Mouse (Mus musculus) right cerebral cortex, adult 2 months (tissue): ENCODE results near the gene Slc25a45.

Experiments used
- DNase-seq, 2 experiments: peaks; one replicate each; pipeline ENCODE4 v3.0.0; 2021 to 2022; ENCODE audit warnings: low spot score in 2 of 2

Slc25a45 gene

DNA sequence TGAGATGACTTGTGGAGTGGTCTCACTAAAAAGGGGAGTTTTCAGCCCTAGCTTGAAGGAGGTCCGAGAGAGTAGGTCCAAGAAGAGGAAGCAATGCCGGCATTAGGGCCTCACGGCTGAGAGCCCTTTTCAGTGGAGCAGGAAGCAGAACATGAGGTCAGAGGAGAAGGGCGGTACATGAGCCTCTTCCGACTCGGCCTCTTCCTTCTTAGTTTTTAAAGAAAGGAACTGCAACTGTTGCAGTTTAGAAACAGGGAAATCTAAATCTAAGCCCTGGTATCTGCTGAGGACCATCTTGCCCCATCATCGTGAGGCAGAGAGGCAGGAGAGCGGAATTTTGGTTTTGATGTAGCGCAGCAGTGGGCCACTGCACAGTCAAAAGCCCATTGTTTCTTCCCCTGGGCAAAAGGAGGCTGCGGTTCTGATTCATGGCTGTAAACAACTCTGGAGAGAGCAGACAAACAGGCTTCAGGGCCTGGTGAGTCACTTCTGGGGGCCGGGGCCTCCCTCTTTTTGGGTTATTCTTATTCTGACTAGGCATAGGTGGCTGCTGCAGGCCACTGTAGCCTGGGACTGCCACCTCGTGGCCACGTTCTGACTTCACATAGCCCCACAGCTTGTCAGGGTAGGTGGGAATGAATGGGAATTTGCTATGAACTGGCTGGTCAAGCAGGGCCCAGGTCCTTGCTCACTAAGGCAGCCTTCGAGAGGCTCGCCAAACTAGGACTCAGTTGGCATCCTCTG lies at the start of gene Slc25a45:
Gene Slc25a45 (plus strand): TSS at position 191 of the 744 bp plus-strand sequence.
- peak; percentile 79 to 86 for DNase-seq

DNA sequence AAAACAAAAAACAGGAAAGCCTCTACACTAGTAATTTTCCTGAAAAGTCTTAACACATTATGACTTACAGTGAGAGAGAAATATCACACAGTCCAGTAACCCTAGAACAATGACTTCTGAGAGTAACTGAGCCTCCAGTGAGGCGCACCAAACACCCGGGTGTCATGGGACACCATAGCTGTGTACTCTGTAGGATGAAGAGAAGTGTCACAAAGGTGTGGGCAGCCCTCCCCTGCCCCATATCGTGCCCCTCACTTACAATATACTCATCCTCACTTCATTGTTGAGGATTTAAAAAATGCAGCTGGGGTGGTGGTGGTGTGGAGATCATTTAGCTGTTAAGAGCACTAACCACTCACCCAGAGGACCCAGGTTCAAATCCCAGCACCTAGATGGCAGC lies 49.5 kb upstream of the Slc25a45 start:
- DNase-seq: no peak

DNA sequence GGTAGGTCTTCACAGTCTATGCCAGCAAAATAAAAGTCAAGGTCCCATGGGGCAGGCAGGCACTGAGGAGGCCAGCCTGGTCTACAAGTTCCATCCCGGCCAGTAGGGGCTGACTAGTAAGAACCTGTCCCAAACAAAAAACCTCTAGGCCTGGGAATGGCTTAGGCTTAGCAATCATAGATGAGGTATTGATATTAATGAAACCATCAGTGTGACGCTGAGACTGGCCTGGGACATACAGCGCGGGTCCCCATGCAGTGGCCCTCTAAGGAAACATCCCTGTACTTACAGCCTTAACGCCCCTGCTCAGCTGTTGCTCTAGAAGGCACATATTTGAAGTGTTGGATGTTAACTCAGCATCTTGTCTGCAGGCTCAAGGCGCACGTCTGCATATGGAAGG lies 48.7 kb upstream of the Slc25a45 start:
- DNase-seq: no peak

DNA sequence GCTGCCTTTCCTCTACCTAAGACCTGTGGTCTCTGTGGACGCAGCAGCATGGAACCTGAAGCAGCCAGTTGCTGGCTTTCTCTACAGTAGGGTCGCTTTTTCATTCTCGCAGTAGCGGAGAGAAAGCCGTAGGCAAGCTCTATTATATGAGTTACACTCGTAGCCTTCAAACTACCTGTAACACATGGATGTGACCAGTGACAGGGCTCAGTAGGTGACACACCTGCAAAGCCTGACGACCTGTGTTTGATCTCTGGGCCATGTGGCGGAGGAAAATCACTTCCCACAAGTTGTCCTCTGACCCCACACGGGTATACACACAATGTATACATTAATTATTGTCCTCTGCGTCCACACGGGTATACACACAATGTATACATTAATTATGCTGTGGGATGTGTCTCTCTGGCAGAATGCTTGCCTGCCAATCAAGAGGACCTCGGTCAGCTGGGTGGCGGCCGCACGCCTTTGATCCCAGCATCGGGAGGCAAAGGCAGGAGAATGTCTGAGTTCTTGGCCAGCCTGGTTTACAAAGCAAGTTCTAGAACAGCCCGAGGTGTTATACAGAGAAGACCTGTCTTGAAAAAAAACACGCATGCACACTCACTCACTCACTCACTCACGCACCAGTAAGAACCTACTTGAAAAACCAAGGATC lies 47.5 kb upstream of the Slc25a45 start:
- no peak for DNase-seq

DNA sequence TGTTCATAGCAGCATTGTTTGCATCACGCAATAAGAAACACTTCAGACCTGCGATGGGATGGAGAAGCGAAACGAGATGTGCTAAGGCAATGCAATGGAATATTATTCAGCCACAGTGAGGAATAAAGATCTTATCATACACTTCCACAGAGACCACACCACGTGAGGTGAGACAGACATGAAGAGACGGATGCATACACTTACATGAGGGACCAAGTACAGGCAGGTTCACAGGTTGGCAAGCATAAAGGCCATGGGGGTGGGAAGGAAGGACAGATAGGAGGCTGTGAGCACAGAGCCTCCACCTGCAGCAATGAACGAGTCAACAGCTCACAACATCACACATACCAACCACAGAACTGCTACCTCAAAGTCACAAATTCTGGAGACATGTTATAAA lies 46.8 kb upstream of the Slc25a45 start:
- no peak for DNase-seq

DNA sequence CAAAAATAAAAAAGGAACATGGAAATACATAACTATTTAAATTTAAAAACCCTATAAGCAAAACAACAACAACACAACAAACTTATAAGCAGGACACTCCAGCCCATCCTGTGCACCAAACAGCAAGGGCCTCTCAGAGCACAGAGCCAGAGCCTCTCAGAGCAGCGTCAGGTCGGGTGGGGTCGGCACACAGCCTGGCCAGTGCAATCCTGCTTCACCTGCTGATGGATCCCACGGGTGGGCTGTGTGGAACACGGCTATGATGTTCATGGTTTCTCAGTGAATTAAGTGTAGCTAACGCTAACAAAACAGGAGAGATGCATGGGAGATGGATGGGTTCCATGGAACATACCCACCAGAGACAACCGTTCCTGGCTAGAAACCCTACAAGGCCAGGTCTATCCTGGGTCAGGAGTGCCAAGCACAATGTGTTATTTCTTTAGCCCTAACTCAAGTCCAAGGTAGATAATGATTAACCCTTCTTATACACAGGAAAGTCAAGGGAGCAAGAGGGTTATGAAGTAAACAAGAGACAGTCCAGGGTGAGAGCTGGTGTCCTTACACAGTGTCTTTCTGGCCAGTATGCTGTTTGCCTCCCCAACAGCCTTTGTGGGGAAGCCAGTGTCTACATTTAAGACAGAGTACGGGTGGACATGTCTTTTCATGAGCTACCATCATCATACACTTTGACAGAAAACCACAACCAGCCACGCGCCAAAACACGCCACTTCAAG lies 46.2 kb upstream of the Slc25a45 start:
- no peak for DNase-seq

DNA sequence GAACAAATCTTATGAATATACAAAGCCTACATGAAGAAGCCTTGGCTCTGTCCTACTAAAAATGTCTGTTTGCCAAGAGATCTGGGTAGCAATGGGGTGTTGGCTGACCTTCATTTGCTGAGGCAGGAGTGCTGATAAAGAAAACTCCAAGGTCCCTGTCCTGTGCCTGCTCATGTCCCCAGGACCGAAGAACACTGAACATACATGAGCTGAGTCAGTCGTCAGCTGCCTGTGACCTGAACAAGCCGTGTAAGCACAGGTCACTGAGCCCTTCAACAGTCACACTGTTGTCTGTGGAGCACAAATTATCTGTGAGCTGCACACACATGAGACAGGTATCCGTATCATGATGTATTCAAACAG lies 45.7 kb upstream of the Slc25a45 start:
- no peak for DNase-seq

DNA sequence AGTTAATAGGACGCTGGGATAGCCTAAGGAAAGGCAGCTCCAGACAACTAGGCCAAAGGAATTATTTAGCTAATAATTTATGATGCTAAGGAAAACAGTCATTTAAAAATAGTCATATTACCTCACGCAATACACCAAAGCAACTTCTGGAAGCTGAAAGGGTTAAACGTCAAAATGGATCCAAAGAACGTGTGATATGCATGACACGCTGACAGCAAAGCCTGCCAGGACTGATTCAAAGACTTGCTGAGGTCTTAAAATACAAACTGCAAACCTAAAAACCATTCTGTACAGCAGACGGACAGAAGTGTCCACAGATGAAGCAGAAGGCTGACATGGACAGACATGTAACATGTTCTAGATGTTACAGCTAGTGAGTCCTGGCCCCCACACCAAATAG lies 45.3 kb upstream of the Slc25a45 start:
- no peak for DNase-seq

DNA sequence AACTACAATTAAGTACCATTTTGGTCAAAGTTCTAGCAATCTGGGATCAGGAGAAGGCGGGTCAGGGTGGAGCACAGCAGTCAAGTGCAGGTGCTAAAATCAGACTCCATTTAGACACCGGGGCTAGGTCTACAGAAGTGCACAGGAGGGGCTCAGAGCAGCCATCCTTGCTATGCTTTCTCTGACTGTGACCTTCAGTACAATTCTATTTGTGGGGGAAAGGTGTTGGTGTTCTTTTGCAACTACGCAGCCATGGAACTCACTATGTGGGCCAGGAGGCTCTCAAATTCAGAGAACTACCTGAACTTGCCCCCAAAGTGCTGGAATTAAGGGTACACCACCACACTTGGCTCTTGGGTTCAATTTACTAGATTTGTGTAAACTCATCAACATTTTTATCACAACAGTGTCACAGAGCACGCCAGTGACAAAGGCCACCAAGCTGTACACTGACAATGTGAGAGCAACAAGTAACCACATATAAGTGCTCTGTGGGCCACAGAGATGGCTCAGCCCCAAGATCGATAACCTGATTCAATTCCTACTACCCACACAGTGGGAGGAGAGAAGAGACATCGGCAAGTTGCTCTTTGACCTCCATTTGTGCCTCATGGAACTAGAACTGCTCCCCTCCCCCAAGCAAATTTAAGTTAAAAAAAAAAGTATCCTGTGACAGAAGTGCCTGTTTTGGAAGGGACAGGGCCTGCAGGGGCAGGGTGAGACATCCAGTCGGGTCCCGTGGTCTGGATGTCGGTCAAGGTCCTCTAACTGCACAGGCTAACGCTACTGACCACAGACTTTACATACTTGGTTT lies 44.1 kb upstream of the Slc25a45 start:
- DNase-seq: no peak

DNA sequence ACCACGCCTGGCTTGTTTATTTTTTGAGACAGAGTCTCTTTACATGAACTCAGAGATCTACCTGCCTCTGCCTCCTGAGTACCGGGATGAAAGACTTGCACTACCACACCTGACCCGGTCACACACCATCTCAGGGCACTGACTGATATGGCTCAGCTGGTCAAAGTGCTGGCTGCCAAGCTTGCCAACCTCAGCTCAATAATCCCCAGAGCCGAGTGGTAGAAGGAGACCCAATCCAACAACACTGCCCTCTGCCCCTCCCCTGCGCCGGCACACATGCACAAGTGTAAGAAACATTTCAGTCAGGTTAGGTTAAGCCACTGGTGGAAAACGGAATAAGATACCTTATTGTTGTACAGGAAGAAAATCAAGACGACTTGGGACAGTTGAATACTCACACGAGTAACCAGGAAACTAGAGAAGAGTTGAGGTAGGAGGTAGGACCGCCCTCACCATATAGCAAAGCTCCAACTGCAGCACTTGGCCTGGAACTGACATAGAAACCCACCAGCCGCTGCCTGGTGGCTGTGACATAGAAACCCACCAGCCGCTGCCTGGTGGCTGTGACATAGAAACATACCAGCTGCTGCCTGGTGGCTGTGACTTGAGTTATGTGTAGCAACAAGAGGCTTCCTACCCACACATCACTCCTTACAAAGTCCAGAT lies 43.2 kb upstream of the Slc25a45 start:
- no peak for DNase-seq

DNA sequence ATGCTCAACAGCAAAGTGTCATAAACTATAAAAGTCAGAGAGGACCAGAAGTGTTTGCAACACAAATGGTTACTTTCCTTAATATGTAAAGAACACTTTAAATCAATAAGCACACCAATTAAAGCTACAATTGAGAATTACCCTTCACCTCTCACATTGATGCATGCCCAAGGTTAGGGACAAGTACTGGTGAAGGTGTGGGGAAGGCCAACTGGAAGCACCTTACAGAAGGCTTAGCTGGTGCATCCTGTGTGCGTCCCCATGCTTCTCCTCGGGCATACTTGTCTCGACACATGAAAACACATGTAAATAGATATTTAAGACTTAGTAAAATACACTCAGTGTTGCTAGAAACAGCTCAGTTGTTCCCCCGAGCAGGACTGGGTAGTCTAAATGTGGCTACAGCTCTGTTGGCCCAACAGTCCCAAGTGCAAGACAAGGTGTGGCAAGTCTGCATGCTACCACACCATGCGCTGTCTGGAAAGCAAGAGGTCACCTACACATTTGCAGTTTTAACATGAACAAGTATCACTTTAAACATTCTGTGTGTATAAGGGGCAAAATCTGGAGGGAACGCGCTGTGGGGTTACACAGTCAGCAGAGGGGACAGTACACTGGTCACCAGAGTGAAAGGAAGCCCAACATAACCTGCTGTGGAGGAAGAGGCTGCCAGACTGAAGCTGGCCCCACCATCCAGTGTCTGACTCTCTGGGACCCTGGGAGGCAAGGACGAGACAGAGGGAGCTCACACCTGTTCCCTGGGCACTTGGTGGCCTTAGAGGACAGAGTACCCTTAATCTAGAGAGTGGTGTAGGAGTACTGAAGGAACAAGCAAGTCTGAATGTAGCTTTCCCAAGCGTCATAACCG lies 42.3 kb upstream of the Slc25a45 start:
- DNase-seq: no peak

DNA sequence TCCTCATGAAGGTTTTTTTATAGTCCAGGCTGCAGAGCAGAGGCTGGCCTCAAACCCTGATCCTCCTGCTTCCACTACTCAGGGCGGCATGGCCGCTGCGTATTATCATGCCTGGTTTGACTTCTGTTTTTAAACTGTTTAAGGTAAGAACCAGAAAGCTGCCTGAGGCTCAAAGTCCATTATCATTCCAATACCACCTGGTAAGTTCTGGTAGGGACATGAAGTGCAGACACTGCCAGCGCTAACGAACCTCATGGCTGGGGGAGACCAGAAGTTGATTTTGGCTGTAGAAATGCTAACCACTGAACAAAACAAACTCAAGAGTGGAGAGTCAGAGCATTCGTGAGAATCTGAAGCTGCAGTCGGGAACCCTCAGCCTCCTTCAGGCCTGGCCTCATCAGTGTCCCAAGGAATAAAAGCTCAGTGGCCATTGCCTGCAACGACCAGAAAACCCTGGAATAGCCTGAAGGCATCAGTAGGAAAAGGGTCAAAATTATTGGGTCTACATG lies 41.6 kb upstream of the Slc25a45 start:
- no peak for DNase-seq

DNA sequence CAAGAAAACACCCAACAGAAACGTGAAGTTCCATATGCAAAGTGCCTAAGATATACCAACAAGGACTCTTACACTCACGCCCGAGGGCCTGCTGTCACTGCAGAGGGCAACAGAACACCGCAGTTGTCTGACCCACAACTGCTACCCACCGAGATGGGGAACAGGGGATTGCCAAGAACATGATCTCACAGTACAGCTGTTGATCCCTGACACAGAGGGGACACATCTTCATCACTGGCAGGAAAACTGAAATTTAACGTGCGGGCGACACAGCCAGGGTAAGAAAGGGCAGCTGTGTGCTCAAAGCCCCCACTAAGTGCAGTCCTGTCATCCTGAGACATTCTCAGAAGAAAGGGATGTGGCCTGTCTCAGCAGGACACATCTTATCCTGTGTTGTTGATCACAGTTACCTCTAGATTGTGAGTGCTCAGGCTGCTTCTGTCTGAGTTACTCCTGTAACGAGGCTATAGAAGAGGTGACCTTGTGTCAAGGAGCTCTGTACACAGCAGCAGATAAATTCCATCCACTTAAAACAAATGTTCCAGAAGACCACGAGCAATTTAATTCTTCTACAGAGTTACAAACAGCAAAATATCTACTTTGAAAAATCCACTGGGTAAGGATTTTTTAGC lies 40.6 kb upstream of the Slc25a45 start:
- DNase-seq: no peak

DNA sequence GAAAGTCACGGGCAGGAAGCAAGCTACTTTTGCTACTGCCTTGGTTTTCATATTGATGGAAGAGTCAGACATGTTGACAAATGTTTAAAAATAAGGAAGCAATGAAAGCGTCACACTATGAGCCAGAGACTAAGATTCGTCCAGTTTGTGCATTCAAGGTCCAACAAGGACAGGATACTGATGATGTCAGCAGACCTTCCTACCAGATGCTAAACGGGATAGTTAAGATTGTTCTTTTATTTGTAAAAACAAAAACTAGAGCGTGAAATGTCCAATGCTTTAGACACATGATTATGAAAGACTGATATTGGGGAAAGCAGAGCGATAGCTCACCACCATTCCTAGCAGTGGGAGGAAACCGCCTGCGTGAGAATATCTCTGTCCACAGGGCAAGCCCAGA lies 40.0 kb upstream of the Slc25a45 start:
- no peak for DNase-seq

DNA sequence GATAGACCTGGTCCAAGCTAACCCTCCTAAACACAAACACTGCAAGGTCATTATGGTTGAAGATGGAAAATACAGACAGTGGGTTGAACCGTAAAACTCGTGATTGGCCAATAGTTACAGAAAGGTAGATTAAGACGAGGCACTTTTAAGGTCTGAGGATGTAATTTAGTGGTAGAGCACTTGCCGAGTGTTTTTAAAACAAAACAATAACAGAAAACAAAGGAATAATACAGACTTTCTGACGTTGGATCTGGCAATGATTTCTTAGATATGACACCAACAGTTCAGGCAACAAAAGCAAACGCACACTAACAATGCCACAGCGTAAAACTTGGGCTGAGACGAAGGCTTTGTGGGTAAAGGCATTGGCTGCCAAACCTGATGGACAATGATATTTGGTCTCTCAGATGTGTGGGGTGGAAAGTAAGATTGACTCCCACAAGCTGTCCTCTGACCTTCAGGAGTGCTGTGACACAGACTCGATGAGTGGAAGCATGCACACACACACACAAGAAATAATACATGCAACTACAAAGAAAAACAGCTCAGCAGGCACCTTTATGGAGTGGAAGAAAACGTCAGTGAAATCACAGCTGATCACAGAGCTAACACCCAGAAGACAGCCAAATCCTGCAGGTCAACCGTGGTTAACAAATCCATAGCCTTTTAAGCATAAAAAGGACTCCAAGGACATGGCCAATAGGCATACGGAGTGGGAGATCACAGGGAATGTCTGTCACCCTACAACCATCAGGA lies 39.3 kb upstream of the Slc25a45 start:
- no peak for DNase-seq

DNA sequence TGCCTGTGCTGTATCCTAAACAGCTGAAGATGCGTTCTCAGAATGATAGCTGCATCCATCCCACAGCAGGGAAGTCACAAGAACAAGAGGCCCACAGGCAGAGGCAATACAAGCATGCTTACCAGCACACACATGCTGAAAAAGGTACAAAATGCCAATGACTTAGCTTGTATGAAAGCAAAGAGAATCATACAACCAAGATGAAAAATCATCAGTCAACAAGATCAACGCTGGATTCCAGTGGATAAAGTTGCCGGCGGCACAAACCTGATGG lies 38.8 kb upstream of the Slc25a45 start:
- DNase-seq: no peak

DNA sequence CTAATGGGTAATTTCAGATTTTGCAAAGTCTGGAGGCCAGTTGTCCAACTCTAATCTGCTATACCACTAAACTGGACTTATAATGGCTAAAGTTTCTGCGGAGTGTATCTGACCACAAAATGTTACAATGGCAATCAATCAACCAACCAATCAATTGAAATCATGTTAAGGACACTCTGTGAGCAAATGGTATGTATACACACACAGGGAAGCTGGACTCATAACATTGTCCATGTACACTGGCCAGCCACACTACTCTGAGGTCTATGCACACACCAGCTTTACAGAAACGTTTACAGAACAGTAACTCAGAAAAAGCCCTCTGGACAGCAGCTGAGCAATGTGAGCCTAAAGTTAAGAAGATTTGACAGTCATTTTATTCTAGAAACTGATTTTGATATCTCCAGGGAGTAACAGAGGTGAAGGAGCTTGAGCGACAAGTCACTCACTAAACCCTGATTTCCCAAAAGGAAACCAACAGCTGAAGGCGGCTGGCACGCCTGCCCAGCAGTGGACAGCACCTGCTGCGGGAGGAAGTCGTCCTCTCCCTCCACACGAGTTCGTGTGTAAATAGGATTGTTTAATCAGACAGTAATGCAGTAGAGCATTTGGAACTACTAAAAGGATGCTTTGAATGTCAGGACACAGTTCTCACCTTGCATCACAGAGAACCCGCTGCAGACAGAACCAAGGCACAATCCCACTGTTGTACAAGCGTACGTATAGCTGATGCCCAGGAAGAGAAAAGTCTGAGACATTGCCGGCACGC lies 38.1 kb upstream of the Slc25a45 start:
- DNase-seq: no peak

DNA sequence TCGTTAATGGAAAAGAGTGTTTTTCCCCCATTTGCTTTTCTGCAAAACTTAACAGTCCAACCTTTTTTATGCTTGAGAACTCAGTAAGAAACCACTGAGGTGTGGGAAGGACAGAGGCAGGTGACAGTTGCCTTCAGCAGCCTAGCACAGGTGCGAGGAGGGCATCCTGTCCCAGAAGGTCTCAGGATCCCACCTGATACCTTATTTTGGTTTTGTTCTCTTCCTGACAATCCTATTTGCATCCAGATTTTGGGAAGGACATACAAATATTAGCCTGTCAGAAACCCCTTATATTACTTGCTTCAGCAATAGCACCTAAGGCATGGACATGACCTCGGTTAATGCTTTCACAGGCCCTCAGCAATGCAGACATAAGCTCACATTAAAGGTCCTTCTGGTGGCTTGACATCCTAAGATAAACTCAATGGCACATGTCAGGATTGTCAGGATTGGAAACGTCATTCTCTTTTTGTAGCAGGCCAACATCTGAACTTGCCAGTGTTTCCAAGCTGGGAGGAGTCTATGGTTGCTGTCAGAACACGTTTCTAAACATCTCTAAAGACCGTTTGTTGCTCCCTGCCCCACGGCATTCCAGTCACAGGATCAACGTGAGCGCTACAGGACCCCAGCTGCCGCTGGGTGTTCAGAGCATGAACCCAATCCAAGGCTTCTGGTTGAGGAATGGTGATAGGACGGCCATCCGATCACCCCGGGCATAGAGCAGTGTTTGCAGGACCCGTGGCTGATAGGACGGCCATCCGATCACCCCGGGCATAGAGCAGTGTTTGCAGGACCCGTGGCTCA lies 37.3 kb upstream of the Slc25a45 start:
- no peak for DNase-seq
